Mouse (Mus musculus) heart, postnatal 0 days (tissue): ENCODE data around the gene Srrm1.

Experiments used
- CTCF ChIP-seq: IDR thresholded peaks from 2 replicates; pipeline ENCODE4 v1.5.1; 2016; ENCODE audit warnings: antibody characterized with exemption, control low read depth, low read depth
- EP300 ChIP-seq: IDR thresholded peaks from 2 replicates; pipeline ENCODE4 v1.6.1; 2016; ENCODE audit warnings: antibody characterized with exemption, low read depth

DNA sequence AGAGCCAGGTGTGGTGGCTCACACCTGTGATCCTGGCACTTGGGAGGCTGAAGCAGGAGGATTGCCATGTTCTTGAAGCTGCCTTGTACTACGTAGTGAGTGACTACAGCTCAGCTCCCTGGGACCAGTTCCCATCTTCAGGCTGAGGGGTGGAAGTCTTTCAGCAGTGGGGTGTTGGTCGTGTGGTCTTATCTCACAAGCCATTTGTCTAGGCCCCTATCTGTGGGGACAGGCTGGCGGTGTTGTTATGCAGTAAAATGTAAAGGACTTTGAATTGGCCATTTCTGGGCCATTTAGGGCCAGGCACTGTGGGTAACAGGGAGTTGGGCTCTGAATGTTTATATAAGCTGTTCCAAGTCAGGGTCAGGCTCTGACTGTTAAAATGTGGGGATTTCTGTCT lies 65.1 kb downstream of the Srrm1 start:
- TF ChIP-seq CTCF (no peak), EP300 (no peak)
